11 mouse cellular contexts compared by ENCODE assay signal in genomic region chr1:166964508-166964907, GRCm38 (mm10). TPM values are rescaled to one million over a fixed set of nuclear protein-coding genes. Genes with fewer than 3 reads are reported as not detected.
DNase-seq lines count a peak whose midpoint lies in the region; ATAC-seq and TF ChIP-seq lines count a peak whose summit lies in the region.
"Had no signal": no experiment of that assay in that cellular context is flagged by ENCODE, and none has a peak within 500 bp of the region (broad histone marks: within the 10 kb centered on the region; RNA-seq: fewer than 3 reads in every experiment).

No protein-coding gene starts in this region.

- no peaks in the 10 kb centered on the region for H3K4me1 ChIP-seq in liver, embryonic 11.5 days (replicated peaks; ENCODE audit: control insufficient read depth, insufficient read depth, low read length)
- H3K4me1 ChIP-seq: embryonic facial prominence, embryonic 12.5 days; hindbrain, embryonic 15.5 days; midbrain, embryonic 13.5 days had no signal

- no peaks in the 10 kb centered on the region for H3K79me2 ChIP-seq in C2C12 (ENCODE audit: control insufficient read depth, insufficient read depth)

- no peaks in the 10 kb centered on the region for H3K79me3 ChIP-seq in C2C12 (ENCODE audit: low read depth)

- 31% methylated on average over 10 of the region's 10 CpGs for WGBS in liver, embryonic 11.5 days

- no peak overlapping the region for H3K4me2 ChIP-seq in liver, embryonic 11.5 days
- H3K4me2 ChIP-seq: embryonic facial prominence, embryonic 12.5 days; hindbrain, embryonic 15.5 days; midbrain, embryonic 13.5 days had no signal

- no peaks in the 10 kb centered on the region for H3K9me3 ChIP-seq in liver, embryonic 11.5 days (ENCODE audit: control insufficient read depth, low read length)
- H3K9me3 ChIP-seq: embryonic facial prominence, embryonic 12.5 days; hindbrain, embryonic 15.5 days; midbrain, embryonic 13.5 days had no signal

- ATAC-seq in liver, embryonic 11.5 days (replicated peaks; ENCODE audit: low FRiP score): no peak
- ATAC-seq: midbrain, embryonic 13.5 days had no signal

- H3K4me3 ChIP-seq in C2C12 (ENCODE audit: insufficient read depth, poor library complexity, severe bottlenecking): no peak overlapping the region
- H3K4me3 ChIP-seq in liver, embryonic 11.5 days (ENCODE audit: low read depth, low read length): no peak overlapping the region
- H3K4me3 ChIP-seq: embryonic facial prominence, embryonic 12.5 days; hindbrain, embryonic 15.5 days; midbrain, embryonic 13.5 days had no signal

- H3K27ac ChIP-seq in liver, embryonic 11.5 days (ENCODE audit: low read depth, low read length): no peak overlapping the region
- H3K27ac ChIP-seq: embryonic facial prominence, embryonic 12.5 days; hindbrain, embryonic 15.5 days; midbrain, embryonic 13.5 days had no signal

- H3K9ac ChIP-seq in liver, embryonic 11.5 days (ENCODE audit: low read depth, low read length): no peak overlapping the region
- H3K9ac ChIP-seq: embryonic facial prominence, embryonic 12.5 days; hindbrain, embryonic 15.5 days; midbrain, embryonic 13.5 days had no signal

- no peaks in the 10 kb centered on the region for H3K36me3 ChIP-seq in C2C12 (ENCODE audit: control insufficient read depth, insufficient read depth)
- H3K36me3 ChIP-seq in liver, embryonic 11.5 days (ENCODE audit: control insufficient read depth, insufficient read depth, low read length): no peaks in the 10 kb centered on the region
- H3K36me3 ChIP-seq: embryonic facial prominence, embryonic 12.5 days; hindbrain, embryonic 15.5 days; midbrain, embryonic 13.5 days had no signal

- DNase-seq in heart, postnatal 14 days: peak; percentile 16 to 46
- no peak for DNase-seq in heart, adult 11 months
- DNase-seq in c-Kit-positive CD71-negative TER-119-negative erythroid progenitor cells, embryonic 14.5 days (ENCODE audit: low read depth): peak; percentile 37
- DNase-seq in liver, embryonic 11.5 days (ENCODE audit: low spot score): peak; percentile 36
- DNase-seq in gastrocnemius, postnatal 14 days: no peak
- DNase-seq in right cerebral cortex, postnatal 36 days (ENCODE audit: low spot score in 2 of 2): no peak
- DNase-seq in cerebellum, adult 11-12 months: no peak

- H3ac ChIP-seq in C2C12 (ENCODE audit: control insufficient read depth, insufficient read length, low read depth): no peak overlapping the region

- intact Hi-C loops in heart, postnatal 14 days (cut with DNase I): no loop called here
- intact Hi-C loops in gastrocnemius, postnatal 14 days (cut with DNase I; ENCODE audit: low total_unique reads): no loop called here

- no peak for TF ChIP-seq CTCF in C2C12 (IDR thresholded peaks at IDR 0.05; ENCODE audit: control insufficient read depth, insufficient read depth, insufficient read length)

- peaks cover 4% of the 10 kb centered on the region for H3K27me3 ChIP-seq in C2C12 (ENCODE audit: control insufficient read depth, insufficient read depth, insufficient read length)
- no peaks in the 10 kb centered on the region for H3K27me3 ChIP-seq in liver, embryonic 11.5 days (replicated peaks; ENCODE audit: control insufficient read depth, insufficient read depth, low read length)
- H3K27me3 ChIP-seq: embryonic facial prominence, embryonic 12.5 days; hindbrain, embryonic 15.5 days; midbrain, embryonic 13.5 days had no signal

TF ChIP-seq in C2C12, 6 proteins besides CTCF, POLR2A, EP300 and RAD21:
- TF ChIP-seq CEBPB (IDR thresholded peaks at IDR 0.05; ENCODE audit: low read depth) (no peak), USF1 (IDR thresholded peaks at IDR 0.05; ENCODE audit: low read depth) (no peak), MYOG (IDR thresholded peaks at IDR 0.05; ENCODE audit: control insufficient read depth, extremely low read depth, insufficient read length) (no peak), MAX (IDR thresholded peaks at IDR 0.05) (peak; percentile 79), FOSL1 (IDR thresholded peaks at IDR 0.05; ENCODE audit: insufficient read depth, low read length, poor library complexity, severe bottlenecking) (no peak)
TF ChIP-seq in C2C12: peak in this region for 1.

RNA-seq across cellular contexts. Expression of gene Fam78b, which starts 36.7 kb away (rescaled TPM):
- total RNA-seq in heart, postnatal 14 days (2021): 1 to 10 TPM; 4.5 to 5.4 TPM
- 5.2 TPM for polyA plus RNA-seq in C2C12 (2012; fragmentation: generic; extraction: Trizol)
- 0.66 and 0.93 TPM in 2 replicates for polyA plus RNA-seq in liver, embryonic 11.5 days (2014; fragmentation: Nextera tagmentation; extraction: Ambion mirVana)
- 1 to 10 TPM; 2.4 to 2.5 TPM for total RNA-seq in gastrocnemius, postnatal 14 days (2021)

Comparison
In these comparisons a context has a peak if more than half of its experiments do, and no peak if none do; other contexts are left out.
1. DNase-seq: peak in heart, postnatal 14 days (2 of 2), c-Kit-positive CD71-negative TER-119-negative erythroid progenitor cells, embryonic 14.5 days (single experiment) and liver, embryonic 11.5 days (single experiment); none in heart, adult 11 months (single experiment), gastrocnemius, postnatal 14 days (single experiment), right cerebral cortex, postnatal 36 days (0 of 2) and cerebellum, adult 11-12 months (single experiment).